Mouse (Mus musculus): ENCODE results near the gene Minos1.

GRCm38 (mm10) chr4:139091066-139091465 is 39.8 kb downstream of the Minos1 start:
- TF ChIP-seq POLR2A (IDR thresholded peaks at IDR 0.05; ENCODE audit: extremely low read depth, insufficient read depth, low read length) (no peak), CTCF (IDR thresholded peaks at IDR 0.05; ENCODE audit: extremely low read depth, insufficient read depth, low read length) (no peak)
